Mouse (Mus musculus): ENCODE measurements at regions not wholly inside any gene's neighbourhood (a gene's known extent, or its start where the extent isn't known, plus 50 kb on each side); places are given as distances from the start of the nearest gene placed in this dataset.

DNA sequence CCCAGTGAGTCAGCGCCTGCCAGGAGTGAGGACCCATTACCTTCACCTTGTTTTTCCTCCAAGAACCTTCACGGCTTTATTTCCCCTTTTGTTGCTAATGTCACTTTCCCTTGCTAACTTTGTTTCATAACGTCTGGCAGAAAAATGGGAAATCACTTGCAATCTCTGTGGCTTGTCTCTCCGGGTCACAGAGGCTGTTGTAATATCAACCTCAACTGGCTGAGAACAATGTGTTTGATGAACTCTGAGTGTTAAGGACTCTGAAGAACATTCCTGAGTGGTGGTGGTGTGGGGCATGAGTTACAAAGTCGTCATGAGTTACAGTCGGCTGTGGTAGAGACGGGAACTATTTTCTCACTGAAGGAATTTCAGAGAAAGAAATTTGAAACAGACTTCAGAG, 53.2 kb upstream of the Rgs5 start:
- peak; percentile 25 for DNase-seq (ENCODE audit: low read depth)

DNA sequence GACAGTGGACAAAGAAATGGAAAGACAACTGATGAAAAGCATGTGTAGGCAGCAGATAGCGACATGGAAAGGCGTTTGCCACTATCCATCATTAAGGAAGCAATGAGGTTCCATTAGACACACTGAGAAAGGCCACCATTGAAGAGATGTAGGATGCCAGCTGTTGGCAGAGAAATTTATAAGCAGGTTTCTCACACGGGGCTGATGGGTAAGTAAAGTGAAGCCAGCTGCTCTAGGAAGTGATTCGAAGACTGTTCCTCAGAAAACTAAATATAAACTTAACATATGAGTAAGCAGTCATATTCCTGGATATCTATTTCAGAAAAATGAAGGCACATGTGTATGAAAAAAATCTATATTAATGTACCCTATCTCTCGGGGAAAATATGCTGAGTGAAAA, 60.8 kb upstream of the Rgs5 start:
- no peak for DNase-seq (ENCODE audit: low read depth)

DNA sequence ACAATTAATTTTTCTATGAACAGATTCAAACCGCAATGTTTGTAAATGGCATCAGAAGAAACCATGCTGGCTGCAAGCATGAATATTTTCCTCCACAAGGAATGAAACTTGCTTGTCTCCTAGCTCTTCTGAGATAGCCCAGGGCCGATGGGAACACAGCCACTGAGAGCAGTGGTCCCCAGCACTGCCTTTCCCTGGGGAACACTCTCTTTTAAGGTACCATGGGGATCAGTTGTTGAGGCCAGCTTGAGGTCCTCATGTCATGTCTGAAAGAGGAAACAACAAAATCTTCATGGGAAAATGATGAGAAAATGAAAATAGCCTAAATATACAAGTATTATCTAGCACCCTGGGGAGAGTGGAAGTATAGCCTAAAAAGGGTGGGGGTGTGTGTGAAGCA, 55.1 kb upstream of the Nuf2 start:
- DNase-seq (ENCODE audit: low read depth): no peak

DNA sequence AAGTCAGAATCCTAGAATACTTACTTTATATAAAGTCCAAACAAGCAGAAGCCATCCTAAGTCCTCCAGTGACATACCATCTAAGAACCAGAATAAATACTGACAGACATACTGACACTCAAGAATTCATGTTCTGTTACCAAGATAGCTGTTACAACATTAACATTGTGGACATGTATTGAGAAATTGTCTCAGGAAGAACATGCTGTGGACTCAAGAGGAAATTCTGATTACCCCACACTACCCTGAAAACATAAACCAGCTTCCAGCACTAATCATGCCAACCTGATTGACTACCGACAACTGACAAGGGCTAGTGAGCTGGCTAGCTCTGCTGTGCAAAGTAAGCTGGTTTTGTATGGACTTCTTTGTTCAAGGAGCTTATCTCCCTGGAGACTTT, 51.1 kb upstream of the Nuf2 start:
- DNase-seq (ENCODE audit: low read depth): peak; percentile 12

Measured in 416B (cell line).